Mouse (Mus musculus): ENCODE results near the gene F2.
A peak's percentile ranks its signal among the peaks of the same experiment; 100 is the strongest.
"Not testable (repeated sequence)": the region's sequence is repeated elsewhere in the genome, so short reads cannot be mapped to it uniquely, and the experiment has no call there.

F2 gene

DNA sequence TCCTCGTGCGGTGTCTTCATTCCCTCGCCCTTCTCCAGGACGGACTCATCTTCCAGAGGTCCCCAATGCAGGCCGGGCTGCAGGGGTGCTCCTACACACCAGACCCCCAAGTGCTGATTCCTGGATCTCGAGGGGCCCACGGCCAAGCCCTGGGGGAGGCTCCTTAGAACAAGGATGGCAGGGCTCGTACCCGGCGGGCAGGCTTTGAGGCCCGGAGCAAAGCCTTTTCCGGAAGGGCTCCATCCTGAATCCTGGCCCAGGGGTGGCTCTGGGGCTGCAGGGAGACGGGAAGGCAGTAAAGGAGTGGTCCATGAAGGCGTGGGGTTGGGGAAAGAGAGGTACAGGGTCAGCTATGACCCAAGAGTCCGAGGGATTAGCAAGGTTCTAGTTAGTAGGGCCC, 12.9 kb upstream of the F2 start:
- peak; percentile 24; the same call in 1 of the 2 replicates for ATAC-seq (ENCODE audit: insufficient number of reproducible peaks, low FRiP score, low TSS enrichment)

DNA sequence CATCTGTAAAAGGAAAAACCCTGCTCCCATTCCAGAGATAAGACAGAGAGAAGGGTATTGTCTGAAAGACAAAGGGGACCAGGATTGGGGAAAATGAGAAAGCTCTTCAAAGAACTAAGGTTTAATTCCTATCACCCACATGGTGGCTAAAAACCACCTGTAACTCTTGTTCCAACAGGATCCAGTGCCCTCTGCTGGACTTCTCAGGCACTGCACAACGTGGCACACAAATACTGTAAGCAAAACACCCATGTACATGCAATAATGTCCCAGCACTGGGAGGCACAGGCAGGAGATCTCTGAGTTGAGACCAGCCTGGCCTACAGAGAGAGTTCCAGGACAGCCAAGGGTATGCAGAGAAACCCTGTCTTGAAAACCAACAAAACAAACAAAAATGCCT, 10.5 kb upstream of the F2 start:
- ATAC-seq (ENCODE audit: insufficient number of reproducible peaks, low FRiP score, low TSS enrichment): no peak

DNA sequence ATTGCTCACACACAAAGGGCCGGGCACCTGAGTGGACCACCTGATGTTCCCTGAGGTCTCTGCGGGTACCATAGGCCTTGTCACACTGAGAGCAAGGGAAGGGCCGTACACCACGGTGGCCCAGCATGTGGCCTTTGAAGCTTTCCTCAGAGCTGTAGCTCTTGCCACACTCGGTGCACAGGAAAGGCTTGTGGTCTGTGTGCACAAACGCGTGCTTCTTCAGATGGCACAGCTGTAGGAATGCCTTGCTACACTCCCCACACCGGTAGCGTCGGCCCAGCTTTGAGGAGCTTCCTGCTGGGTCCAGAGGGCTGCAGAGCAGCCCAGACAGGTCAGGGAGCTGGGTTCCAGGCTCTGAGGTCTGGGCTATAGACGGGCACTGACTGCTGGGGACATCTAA, 9.6 kb upstream of the F2 start:
- ATAC-seq (ENCODE audit: insufficient number of reproducible peaks, low FRiP score, low TSS enrichment): no peak

DNA sequence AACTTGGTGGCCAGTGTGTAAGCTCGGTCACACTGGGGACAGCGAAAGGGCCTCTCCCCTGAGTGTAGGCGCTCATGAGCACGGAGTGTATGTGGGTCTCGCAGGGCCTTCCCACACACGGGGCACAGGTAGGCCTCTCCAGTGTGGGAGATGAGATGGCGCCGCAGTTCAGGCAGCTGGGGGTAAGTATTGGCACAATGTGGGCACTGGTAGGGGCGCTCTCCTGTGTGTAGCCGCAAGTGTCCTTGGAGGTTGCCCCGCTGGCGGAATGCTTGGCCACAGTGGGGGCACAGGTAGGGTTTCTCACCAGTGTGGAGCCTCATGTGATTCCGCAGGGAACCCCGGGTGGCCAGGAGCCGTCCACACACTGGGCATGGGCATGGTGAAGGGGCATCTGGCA, 9.1 kb upstream of the F2 start:
- ATAC-seq (ENCODE audit: insufficient number of reproducible peaks, low FRiP score, low TSS enrichment): no peak

DNA sequence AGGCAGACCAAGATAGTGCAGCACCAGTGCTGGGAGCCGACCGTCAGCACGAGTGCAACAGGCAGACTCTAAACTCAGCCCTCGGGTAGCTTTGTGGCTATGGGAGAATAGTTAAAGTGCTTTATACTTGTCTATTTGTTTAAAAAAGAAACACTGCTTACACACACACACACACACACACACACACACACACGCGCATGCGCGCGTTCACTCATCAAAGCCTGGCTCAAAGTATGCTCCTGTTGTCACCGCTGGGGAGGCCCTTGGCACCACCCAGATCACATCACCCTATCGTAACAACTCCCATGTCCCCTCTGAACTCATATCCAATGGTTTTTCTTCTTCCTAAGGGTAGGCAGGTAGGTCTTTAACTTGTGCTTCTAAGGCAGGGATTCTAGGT, 7.8 kb upstream of the F2 start:
- no peak for ATAC-seq (ENCODE audit: insufficient number of reproducible peaks, low FRiP score, low TSS enrichment)

DNA sequence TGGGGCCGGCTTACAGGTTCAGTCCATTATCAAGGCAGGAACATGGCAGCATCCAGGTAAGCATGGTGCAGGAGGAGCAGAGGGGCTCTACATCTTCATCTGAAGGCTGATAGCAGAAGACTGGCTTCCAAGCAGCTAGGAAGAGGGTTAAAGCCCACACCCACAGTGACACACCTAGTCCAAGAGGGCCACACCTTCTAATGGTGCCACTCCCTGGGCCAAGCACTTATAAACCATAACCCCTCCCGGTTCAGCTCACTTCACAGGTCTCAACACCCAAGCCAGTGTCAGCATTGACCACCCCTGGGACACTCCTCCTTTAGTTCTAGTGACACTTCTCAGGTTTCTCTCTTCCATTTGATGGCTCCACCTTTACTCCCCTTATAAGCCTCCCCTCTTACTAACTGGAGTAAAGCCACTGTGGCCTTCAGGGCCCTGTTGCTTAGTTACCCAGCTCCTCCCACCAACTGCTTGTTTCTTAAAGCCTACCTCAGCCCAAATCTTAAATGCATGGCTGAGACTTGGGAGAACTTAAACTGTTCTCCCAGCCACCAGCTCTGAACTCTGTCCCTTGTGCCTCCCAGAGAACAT, 6.7 kb upstream of the F2 start:
- no peak for ATAC-seq (ENCODE audit: insufficient number of reproducible peaks, low FRiP score, low TSS enrichment)

DNA sequence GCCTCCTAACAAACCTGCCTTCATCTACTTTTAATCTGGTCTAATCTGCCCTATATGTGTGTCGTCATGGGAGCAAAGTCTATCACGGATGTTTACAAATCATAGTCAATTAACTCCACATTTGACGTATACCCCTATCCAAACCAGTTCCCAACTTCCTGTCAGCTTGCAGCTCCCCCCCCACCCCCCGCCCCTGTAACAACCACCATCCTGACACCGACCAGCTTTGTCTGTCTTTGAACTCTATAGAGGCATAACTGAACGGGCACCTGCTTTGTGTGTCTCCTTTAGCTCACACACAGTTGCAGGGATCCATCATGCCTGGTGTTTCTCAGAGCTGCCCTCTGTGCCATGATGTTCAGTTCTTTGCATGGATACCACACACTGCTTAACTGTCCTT, 2.7 kb upstream of the F2 start:
- ATAC-seq (ENCODE audit: insufficient number of reproducible peaks, low FRiP score, low TSS enrichment): no peak

DNA sequence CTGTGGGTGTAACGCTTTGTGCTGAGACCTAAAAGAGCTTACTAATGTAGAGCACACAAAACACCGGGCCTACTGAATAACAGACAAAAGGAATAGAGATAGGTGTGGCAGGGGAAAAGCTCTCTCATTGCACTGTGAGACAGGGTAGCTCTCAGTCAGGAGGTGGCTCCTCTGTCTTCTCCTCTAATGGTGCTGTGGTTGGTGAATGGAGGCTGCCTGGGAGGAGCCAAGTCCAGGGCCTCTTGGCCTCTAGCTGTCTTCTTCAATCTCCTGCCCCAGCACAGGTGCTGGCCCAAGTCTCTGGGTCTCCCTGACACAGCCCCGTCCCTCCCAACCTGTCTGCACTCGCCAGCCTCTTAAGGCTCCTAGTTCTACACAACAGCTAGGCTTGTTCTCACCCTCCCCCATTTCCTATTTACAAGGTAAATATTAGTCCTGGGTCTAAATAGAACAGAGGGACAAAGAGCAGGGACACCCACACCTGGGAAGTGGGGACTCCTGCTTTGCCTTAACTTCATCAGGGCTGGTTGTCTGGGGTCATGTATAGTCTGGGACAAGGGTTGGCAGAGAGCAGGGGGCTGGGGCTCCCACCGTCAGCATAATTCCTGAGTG, 619 bp upstream of the F2 start:
- ATAC-seq (ENCODE audit: insufficient number of reproducible peaks, low FRiP score, low TSS enrichment): no peak

DNA sequence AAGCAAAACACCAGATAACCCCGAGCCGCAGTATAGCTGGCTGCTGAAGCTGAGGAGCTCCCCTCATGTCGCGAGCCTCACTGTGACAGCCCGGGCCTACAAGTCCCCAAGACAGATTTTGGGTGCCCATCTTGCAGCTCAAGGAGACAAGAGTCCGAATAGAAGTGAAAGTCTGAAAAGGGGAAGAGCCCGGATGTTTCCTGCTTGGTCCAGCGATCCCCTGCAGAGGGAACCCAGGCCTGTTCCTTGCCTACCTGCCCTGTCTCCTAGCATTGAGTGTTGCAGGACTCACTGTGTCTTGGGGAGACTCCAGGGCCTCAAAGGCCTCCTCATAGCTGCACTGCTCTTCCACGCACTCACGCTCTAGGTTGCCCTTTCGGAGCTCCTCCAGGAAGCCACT, 728 bp downstream of the F2 start:
- ATAC-seq (ENCODE audit: insufficient number of reproducible peaks, low FRiP score, low TSS enrichment): no peak

DNA sequence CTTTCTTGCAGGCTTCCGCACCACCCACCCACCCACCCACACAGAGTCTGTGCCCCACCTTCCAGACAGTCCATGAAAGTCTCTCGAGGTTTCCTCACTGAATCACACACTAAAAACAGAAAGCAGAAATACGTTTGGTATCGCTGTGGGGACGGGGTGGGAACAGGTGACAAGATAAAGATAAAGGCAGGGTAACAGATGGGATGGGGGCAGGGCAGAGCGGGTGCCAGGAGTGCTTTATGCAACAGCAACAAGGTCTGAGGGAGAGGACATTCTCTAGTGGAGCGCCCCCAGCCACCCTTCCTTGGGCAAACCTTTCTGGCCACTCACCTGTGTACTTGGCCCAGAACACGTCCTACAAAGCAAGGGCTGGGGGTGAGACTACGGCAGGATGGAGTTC, 1.4 kb downstream of the F2 start:
- peak; percentile 38; the same call in 1 of the 2 replicates for ATAC-seq (ENCODE audit: insufficient number of reproducible peaks, low FRiP score, low TSS enrichment)

DNA sequence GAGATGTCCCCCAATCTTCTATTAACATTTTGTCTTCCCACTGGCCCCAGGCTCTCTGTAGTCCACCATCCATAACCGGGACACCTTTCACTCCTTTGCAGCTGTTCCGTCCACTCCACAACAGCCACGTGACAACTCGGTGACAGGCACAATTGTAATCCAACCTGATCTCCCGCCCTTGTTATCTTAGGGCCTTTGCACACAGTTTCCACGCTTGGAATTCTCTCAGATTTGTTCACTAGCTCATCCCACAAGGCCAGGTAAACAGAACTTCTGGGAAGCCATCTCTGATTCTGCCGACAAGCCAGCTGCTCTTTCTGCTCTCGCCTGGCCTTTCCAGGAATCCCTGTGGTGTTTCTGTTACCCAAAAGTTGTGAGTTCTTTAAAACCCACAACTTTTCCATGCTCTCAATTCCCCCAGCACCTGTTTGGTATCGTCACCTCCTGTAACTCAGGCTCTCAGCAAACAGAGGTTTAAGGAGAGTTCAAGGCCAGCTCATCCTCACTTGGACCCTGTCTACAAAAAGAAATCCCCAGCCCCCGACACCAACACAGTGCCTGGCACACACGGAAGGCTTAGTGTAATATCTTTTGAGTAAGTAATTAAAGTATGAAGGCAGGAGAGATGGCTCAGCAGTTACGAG, 2.8 kb downstream of the F2 start:
- ATAC-seq (ENCODE audit: insufficient number of reproducible peaks, low FRiP score, low TSS enrichment): no peak

DNA sequence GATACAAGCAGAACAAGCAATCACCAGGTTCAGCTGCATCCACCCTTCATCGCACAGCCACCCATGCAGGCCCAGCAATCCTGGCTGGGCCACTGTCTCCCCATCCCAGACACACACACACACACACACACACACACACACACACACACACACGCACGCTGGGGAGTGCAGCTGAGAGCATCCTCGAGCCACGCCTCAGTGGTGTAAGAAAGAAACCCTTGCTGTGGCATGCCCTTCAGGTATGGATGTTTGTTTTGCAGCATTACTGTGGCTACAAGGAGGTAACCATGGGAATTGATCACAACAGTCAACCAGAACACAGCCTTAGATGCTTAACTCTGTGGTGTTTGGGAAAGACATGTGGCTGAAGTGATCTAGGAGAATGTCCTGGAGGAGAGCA, 3.9 kb downstream of the F2 start:
- no peak for ATAC-seq (ENCODE audit: insufficient number of reproducible peaks, low FRiP score, low TSS enrichment)

DNA sequence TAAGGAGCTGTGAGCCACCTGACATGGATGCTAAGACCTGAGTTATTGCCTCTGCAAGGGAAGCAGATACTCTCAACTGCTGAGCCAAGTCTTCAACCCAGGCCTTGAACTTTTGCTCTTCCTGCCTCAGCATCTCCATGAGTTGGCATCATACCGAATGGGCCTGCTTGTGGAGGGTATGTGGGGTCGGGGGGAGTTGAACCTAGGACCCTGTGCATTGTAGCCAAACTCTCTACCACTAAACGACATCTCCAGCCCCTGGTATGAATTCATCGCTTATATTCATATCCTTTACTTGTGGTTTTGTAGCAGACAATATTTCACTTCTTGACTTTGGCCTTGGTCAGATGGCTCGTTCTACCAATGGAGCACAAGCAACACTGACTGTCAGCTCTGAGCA, 4.4 kb downstream of the F2 start:
- no peak for ATAC-seq (ENCODE audit: insufficient number of reproducible peaks, low FRiP score, low TSS enrichment)

DNA sequence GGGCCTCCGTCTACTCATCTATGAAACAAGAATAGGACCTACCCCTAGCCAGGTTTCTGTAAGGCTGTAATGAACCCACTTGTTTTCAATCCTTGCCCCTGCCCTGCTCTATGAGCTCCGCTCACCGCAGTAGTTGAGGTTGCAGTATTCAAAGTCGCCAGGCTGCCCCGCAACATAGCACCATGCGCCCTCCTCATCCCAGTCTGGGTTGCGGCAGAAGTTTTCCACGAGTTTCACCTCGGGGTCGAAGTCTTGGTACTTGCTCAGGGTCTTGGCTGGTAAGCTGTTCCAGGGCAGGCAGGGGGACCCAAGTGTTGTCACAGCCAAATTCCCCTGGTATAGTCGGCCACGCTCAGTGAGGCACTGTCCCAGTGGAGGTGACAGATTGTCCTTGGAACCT, 5.8 kb downstream of the F2 start:
- ATAC-seq (ENCODE audit: insufficient number of reproducible peaks, low FRiP score, low TSS enrichment): no peak

DNA sequence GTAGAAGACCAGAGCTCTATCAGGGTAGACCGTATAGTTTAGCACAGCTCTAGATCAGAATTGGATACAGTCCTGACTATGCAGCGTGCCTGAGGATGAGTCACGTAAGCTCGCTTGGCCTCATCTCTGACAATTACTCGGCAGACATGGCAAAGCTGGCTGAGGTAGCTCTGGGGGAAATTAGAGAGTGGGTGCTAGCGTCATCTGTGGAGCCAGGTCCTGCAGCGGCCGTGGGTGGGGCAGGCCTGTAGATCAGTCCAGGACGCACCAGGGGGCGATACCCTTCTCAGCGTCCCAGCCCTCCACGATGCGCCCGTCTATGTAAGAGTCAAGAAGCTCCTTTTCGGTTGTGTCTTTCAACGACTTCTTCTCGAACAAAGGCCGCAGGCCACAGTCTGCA, 6.5 kb downstream of the F2 start:
- ATAC-seq (ENCODE audit: insufficient number of reproducible peaks, low FRiP score, low TSS enrichment): no peak

DNA sequence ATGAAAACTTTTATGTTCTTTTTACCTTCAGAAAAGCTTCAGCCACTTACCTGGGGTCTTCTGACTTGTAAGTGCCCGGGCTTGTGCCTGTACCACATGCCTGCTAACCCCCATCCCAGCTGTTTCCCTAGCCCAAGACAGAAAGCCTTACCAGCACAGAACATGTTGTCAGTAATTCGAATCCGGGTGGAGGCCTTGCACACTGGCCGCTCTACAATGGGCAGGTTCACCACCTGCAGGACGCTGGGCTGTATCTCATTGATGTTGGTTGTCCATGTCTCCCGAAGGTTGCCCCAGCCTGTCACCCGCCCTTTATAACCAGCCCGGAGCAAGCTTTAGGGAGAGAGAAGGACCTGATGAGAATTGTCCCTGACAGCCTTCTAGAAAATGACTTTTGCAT, 8.0 kb downstream of the F2 start:
- ATAC-seq (ENCODE audit: insufficient number of reproducible peaks, low FRiP score, low TSS enrichment): no peak

DNA sequence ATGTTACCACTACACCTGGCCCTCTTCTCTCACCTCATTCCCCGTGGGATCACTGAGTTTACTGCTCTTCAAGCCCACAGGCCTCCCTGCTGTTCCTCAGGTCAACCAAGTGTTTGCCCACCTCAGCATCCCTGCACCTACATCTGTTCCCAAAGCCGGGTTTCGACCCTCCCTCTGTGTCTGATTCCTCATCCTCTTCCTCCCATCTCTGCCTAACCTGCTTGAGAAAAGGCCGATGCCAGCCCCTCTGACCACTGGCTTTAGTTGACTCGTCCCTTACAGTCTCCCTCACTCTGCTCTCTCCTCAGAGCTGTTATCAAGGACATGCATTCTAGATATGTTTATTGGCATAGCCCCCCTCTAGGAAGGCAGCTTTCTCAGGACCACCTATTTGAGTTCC, 8.7 kb downstream of the F2 start:
- ATAC-seq (ENCODE audit: insufficient number of reproducible peaks, low FRiP score, low TSS enrichment): no peak

DNA sequence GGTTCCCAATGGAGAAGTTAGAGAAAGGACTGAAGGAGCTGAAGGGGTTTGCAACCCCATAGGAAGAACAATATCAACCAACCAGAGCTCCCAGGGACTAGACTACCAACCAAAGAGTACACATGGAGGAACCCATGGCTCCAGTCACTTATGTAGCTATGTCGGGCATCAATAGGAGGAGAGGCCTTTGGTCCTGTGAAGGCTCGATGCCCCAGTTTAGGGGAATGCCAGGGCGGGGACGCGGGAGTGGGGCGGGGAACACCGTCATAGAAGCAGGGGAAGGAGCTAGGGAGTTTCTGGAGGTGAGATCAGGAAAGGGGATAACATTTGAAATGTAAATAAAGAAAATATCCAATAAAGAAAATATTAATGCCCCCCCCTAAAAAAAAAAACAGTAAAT, 12.8 kb downstream of the F2 start:
- ATAC-seq (ENCODE audit: insufficient number of reproducible peaks, low FRiP score, low TSS enrichment): not testable (repeated sequence)

DNA sequence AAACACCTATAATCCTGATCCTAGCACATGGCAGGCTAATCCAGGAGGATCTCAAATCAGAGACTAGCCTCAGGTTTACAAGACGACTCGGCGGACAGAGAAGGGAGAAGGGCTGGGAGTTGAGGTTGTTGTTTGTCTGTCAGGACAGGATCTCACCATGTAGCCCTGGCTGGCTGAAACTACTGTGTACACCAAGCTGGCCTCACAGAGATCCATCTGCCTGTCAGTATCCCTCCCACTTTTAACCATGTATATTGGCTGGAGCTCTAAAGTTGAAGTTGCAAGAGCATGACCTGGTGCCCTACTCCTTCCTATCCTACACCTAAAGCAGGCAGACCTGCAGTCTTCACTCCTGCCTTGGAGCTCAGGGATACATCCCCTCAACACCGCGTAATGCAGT, 13.9 kb downstream of the F2 start:
- no peak for ATAC-seq (ENCODE audit: insufficient number of reproducible peaks, low FRiP score, low TSS enrichment)

DNA sequence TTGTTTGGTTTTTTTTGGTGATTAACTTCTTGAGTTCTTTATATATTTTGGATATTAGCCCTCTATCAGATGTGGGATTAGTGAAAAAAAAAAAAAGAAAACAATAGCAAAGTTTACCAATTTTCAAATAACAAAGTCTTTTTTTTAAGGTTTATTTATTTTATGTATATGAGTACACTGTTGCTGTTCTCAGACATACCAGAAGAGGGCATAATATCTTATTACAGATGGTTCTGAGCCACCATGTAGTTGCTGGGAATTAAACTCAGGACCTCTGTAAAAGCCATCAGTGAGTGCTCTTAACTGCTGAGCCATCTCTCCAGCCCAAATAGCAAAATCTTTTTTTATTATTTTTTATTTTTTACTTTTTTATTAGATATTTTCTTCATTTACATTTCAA, 26.8 kb downstream of the F2 start:
- not testable (repeated sequence) for ATAC-seq (ENCODE audit: insufficient number of reproducible peaks, low FRiP score, low TSS enrichment)

DNA sequence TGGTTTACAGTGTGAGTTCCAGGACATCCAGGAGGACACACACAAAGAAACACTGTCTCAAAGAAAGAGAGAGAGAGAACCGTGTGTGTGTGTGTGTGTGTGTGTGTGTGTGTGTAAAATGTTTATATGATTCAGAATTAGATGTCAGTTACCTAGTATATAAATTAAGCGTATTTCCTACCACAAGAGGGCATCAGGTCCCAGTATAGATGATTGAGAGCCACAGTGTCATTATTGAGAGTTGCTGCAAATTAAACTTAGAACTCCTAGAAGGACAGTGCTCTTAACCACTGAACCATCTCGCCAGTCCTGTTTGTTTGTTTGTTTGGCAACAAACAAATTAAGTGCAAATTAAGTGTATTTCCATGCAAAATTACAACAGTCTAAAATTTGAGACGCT, 33.8 kb downstream of the F2 start:
- ATAC-seq (ENCODE audit: insufficient number of reproducible peaks, low FRiP score, low TSS enrichment): no peak

DNA sequence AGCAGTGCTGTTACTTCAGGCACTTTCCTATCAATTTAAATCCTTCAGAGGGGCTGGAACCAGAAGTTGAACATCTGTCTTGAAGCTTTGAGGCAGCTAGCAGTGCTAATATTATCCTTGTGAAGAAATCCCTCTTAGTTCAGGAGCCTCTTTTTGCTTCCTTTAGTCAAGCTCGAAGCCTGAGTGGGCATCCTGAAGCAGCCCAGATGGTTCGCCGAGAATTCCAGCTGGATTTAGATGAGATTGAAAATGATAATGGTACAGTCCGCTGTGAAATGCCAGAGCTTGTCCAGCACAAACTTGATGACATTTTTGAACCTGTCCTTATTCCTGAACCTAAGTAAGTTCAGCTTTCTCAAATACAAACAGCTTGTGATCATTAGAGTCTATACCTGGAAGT, 35.7 kb downstream of the F2 start:
- ATAC-seq (ENCODE audit: insufficient number of reproducible peaks, low FRiP score, low TSS enrichment): no peak

Data from cerebellum, adult (tissue).